Mouse (Mus musculus): ENCODE data around the gene Itga3. TPM values are rescaled to one million over a fixed set of nuclear protein-coding genes. Genes with fewer than 3 reads are reported as not detected.
A peak's percentile ranks its signal among the peaks of the same experiment; 100 is the strongest.

The Itga3 gene
- total and polyA plus RNA-seq, 3 experiments: 5.8 to 53.0 (median 9.0) TPM

DNA sequence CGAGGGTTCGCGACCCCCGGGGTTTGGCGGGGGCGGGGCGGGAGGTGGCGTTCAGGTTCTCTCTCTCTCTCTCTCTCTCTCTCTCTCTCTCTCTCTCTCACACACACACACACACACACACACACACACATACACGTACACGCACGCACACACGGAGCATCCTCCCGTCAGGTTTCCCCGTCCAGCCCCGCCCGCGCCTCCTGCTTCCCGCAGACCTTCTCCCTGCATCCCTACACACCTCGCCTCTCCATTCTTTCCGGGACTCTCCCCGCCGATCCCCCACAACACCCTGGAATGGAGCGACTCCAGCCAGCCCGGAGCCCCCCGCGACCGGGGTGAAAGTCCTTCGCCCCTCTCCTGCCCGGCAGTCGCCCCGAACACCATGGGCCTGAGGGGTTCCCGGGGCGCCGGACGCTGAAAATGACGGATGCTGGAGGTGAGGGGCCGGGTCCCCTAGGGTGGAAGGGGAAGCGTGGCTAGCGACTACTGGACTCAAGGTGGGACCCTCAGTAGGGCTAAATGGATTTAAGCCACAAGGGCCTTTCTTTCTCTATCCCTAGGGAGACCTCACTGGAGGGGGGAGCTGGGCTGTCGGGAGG, 66.4 kb downstream of the Itga3 start:
- Histone ChIP-seq H3K36me3 (replicated peaks in 1 of 2; ENCODE audit: control insufficient read depth in 1 of 2, insufficient read depth in 1 of 2, low read length in 1 of 2) (peaks cover 0 to 8% of the 10 kb centered on the region in 2 experiments), H3K27ac (ENCODE audit: insufficient read depth, low read depth) (no peak overlapping the region), H3K4me1 (ENCODE audit: control insufficient read depth in 1 of 2, insufficient read depth in 2 of 2) (peaks cover 2 to 21% of the 10 kb centered on the region in 2 experiments; a peak in 2 of 4 replicates), H3K9me3 (replicated peaks; ENCODE audit: low read length) (peaks cover 4% of the 10 kb centered on the region), H3K4me3 (replicated peaks in 1 of 3; ENCODE audit: low read depth in 2 of 3, low read length in 2 of 3, poor library complexity in 1 of 3) (peak overlapping the region in 1 of 3 experiments; percentile 50), H3K79me2 (replicated peaks; ENCODE audit: control insufficient read depth, extremely low read depth, insufficient read depth, poor library complexity, severe bottlenecking) (no peaks in the 10 kb centered on the region), H3K27me3 (replicated peaks) (peaks cover 70% of the 10 kb centered on the region), H3K4me2 (ENCODE audit: insufficient read depth, low read depth, poor library complexity, severe bottlenecking) (peak overlapping the region; percentile 86), H3K9ac (ENCODE audit: insufficient read depth, low read depth) (peak overlapping the region; percentile 39)
- no peak for TF ChIP-seq RCOR1 (conservative IDR thresholded peaks at IDR 0.05; ENCODE audit: low read depth, low read length)
- no peak for TF ChIP-seq POLR2A (IDR thresholded peaks at IDR 0.05; ENCODE audit: low read depth, low read length)
- no peak for TF ChIP-seq MEF2A (IDR thresholded peaks at IDR 0.05; ENCODE audit: borderline replicate concordance, low read depth, low read length)
- TF ChIP-seq MAFK (IDR thresholded peaks at IDR 0.05; ENCODE audit: insufficient replicate concordance, low read length): no peak
- no peak for TF ChIP-seq MAX (IDR thresholded peaks at IDR 0.05; ENCODE audit: low read length)
- TF ChIP-seq CTCF (conservative IDR thresholded peaks at IDR 0.05 in 1 of 2, IDR thresholded peaks at IDR 0.05 in 1 of 2; ENCODE audit: low read depth in 2 of 2, low read length in 2 of 2): no peak
- TF ChIP-seq TCF12 (IDR thresholded peaks at IDR 0.05; ENCODE audit: low read depth, low read length): no peak
- no peak for TF ChIP-seq ZC3H11A (IDR thresholded peaks at IDR 0.05; ENCODE audit: low read depth, low read length)
- TF ChIP-seq JUND (conservative IDR thresholded peaks at IDR 0.05; ENCODE audit: low read depth, low read length): no peak
- no peak for TF ChIP-seq USF2 (conservative IDR thresholded peaks at IDR 0.05; ENCODE audit: low read depth, low read length)
- TF ChIP-seq GABPA (IDR thresholded peaks at IDR 0.05; ENCODE audit: insufficient replicate concordance, low read depth, low read length): no peak
- dilution Hi-C loops (cut with MboI; ENCODE audit: extremely low pct_ligation_motif_present, extremely low pct_unique_long_range_greater_than_20kb, low sequenced_read_pairs): no loop called here
- DNase-seq (ENCODE audit: extremely low read depth): no peak
- in situ Hi-C loops (cut with MboI; ENCODE audit: low pct_ligation_motif_present, low pct_unique_long_range_greater_than_20kb, low sequenced_read_pairs): no loop called here

- Histone ChIP-seq H3K4me1 (ENCODE audit: control insufficient read depth in 1 of 2, insufficient read depth in 2 of 2) (peaks cover 2 to 21% of the 10 kb centered on the region in 2 experiments; a peak in 2 of 4 replicates), H3K27ac (ENCODE audit: insufficient read depth, low read depth) (no peak within 1 kb of the TSS), H3K36me3 (replicated peaks in 1 of 2; ENCODE audit: control insufficient read depth in 1 of 2, insufficient read depth in 1 of 2, low read length in 1 of 2) (peaks cover 5 to 14% of the 10 kb centered on the region in 2 experiments), H3K4me3 (replicated peaks in 1 of 3; ENCODE audit: low read depth in 2 of 3, low read length in 2 of 3, poor library complexity in 1 of 3) (peak within 1 kb of the TSS; percentile 27 to 50 (median 43)), H3K4me2 (ENCODE audit: insufficient read depth, low read depth, poor library complexity, severe bottlenecking) (peak within 1 kb of the TSS; percentile 86), H3K9me3 (replicated peaks; ENCODE audit: low read length) (peaks cover 4% of the 10 kb centered on the region), H3K27me3 (replicated peaks) (peaks cover 64% of the 10 kb centered on the region), H3K79me2 (replicated peaks; ENCODE audit: control insufficient read depth, extremely low read depth, insufficient read depth, poor library complexity, severe bottlenecking) (no peaks in the 10 kb centered on the region), H3K9ac (ENCODE audit: insufficient read depth, low read depth) (peak within 1 kb of the TSS; percentile 39)
- TF ChIP-seq E2F4 (IDR thresholded peaks at IDR 0.05; ENCODE audit: insufficient replicate concordance, low read depth, low read length) (no peak), NRF1 (IDR thresholded peaks at IDR 0.05; ENCODE audit: low read depth, low read length) (peak; percentile 78), HCFC1 (IDR thresholded peaks at IDR 0.05; ENCODE audit: low read depth, low read length) (no peak), POLR2A (IDR thresholded peaks at IDR 0.05; ENCODE audit: low read depth, low read length) (0 out of 2 replicates have a peak, but pooled peaks have one; percentile 20), USF1 (IDR thresholded peaks at IDR 0.05; ENCODE audit: low read depth, low read length) (no peak), CHD1 (IDR thresholded peaks at IDR 0.05; ENCODE audit: low read depth, low read length) (no peak), TBP (conservative IDR thresholded peaks at IDR 0.05; ENCODE audit: low read depth, low read length) (no peak), USF2 (conservative IDR thresholded peaks at IDR 0.05; ENCODE audit: low read depth, low read length) (no peak), ZKSCAN1 (IDR thresholded peaks at IDR 0.05; ENCODE audit: borderline replicate concordance, low read depth, low read length) (no peak), ETS1 (conservative IDR thresholded peaks at IDR 0.05; ENCODE audit: low read depth, low read length) (no peak)
- dilution Hi-C loops (cut with MboI; ENCODE audit: extremely low pct_ligation_motif_present, extremely low pct_unique_long_range_greater_than_20kb, low sequenced_read_pairs) (no loop called here), in situ Hi-C loops (cut with MboI; ENCODE audit: low pct_ligation_motif_present, low pct_unique_long_range_greater_than_20kb, low sequenced_read_pairs) (no loop called here)
- no peak for DNase-seq (ENCODE audit: extremely low read depth)
Observed at GRCm38 (mm10) chr11:95009629-95010014, 67.0 kb downstream of the Itga3 start, which contains the start of gene Samd14. TSS of gene Samd14 (plus strand) at chr11:95009879.

Data from CH12.LX (cell line).